Mouse (Mus musculus): ENCODE data around the gene Bdkrb1. TPM values are rescaled to one million over a fixed set of nuclear protein-coding genes. Genes with fewer than 3 reads are reported as not detected.
A peak's percentile ranks its signal among the peaks of the same experiment; 100 is the strongest.

Gene Bdkrb1
- polyA plus RNA-seq, 1 experiment from 2014 or later = not detected

DNA sequence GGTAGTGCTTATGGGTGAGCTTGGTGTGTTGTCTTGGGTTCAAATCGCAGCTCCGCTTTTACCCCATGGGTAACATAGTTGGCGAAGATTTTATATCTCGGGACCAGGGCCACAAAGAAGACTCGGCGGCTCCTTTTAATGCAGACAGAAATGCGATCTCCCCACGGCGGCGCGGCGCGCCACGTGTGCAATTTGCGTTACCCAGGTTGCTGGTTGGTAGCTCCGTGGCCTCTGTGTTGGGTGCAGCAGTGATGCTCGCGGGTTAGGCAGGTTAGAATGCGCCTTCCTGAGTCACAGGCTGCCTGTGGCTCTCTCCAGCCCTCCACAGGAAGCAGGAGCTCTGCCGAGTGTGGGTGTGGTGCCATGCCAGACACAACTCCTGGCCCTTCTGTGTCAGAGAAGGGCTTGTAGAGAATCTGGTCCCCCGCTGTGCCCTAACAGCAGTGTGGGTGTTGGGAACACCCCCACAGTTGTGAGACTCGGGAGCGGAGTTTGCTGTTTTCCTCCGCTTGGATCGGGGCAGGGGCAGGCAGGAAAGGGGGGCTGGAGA lies 39.1 kb upstream of the Bdkrb1 start:
- WGBS (ENCODE audit: insufficient replicate concordance) = 9% methylated on average over 25 of the region's 25 CpGs
- H3K27me3 ChIP-seq (ENCODE audit: control insufficient read depth, insufficient read depth, low read length) = peaks cover 27% of the 10 kb centered on the region
- peak overlapping the region; percentile 39 for H3K4me3 ChIP-seq (ENCODE audit: low read depth, low read length)
- no peaks in the 10 kb centered on the region for H3K36me3 ChIP-seq (ENCODE audit: control insufficient read depth, insufficient read depth, low read length)
- H3K9ac ChIP-seq (ENCODE audit: low read depth, low read length) = peak overlapping the region; percentile 39
- no peak for ATAC-seq (replicated peaks; ENCODE audit: insufficient number of reproducible peaks, low FRiP score, low TSS enrichment)
- peaks cover 4% of the 10 kb centered on the region; the same call in 1 of the 2 replicates for H3K9me3 ChIP-seq (replicated peaks; ENCODE audit: control insufficient read depth, low read length)
- peak overlapping the region; percentile 67 for H3K4me2 ChIP-seq
- no peak overlapping the region for H3K27ac ChIP-seq (ENCODE audit: low read depth, low read length)
- H3K4me1 ChIP-seq (ENCODE audit: control insufficient read depth, insufficient read depth, low read length) = peaks cover 18% of the 10 kb centered on the region; the same call in 1 of the 2 replicates

- Histone ChIP-seq H3K4me2 (no peak overlapping the region), H3K9me3 (replicated peaks; ENCODE audit: control insufficient read depth, low read length) (peaks cover 4% of the 10 kb centered on the region; the same call in 1 of the 2 replicates), H3K27ac (ENCODE audit: low read depth, low read length) (no peak overlapping the region), H3K4me1 (ENCODE audit: control insufficient read depth, insufficient read depth, low read length) (peaks cover 18% of the 10 kb centered on the region; the same call in 1 of the 2 replicates), H3K9ac (ENCODE audit: low read depth, low read length) (no peak overlapping the region), H3K27me3 (ENCODE audit: control insufficient read depth, insufficient read depth, low read length) (peaks cover 27% of the 10 kb centered on the region), H3K36me3 (ENCODE audit: control insufficient read depth, insufficient read depth, low read length) (no peaks in the 10 kb centered on the region), H3K4me3 (ENCODE audit: low read depth, low read length) (no peak overlapping the region)
- no peak for ATAC-seq (replicated peaks; ENCODE audit: insufficient number of reproducible peaks, low FRiP score, low TSS enrichment)
- WGBS (ENCODE audit: insufficient replicate concordance) = 69% methylated on average over 5 of the region's 5 CpGs
These were observed 37.7 kb upstream of the Bdkrb1 start for GRCm38 (mm10) chr12:105565221-105565620.

DNA sequence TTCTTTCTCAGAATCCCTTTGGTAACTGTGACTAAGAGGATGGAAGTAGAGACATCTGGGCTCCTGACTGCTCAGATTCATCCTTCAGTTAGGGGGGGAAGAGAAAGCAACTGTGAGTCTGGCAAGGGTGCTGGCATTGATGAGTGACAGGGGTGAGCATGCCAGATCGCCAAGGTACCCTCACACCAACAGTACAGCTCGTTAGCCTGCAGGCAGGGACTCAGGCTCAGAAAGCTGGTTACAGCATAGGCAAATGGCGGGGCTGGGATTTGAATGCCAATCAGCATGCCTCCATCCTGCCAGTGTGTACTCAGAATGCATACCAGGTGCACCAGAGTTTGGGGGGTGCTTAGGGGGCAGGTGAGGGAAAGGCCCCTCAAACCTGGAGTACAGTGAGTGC lies 31.0 kb upstream of the Bdkrb1 start:
- no peak overlapping the region for H3K27ac ChIP-seq (ENCODE audit: low read depth, low read length)
- peaks cover 4% of the 10 kb centered on the region; the same call in 1 of the 2 replicates for H3K4me1 ChIP-seq (ENCODE audit: control insufficient read depth, insufficient read depth, low read length)
- H3K9ac ChIP-seq (ENCODE audit: low read depth, low read length) = no peak overlapping the region
- no peak overlapping the region for H3K4me2 ChIP-seq
- no peak for ATAC-seq (replicated peaks; ENCODE audit: insufficient number of reproducible peaks, low FRiP score, low TSS enrichment)
- H3K9me3 ChIP-seq (replicated peaks; ENCODE audit: control insufficient read depth, low read length) = peaks cover 4% of the 10 kb centered on the region; the same call in 1 of the 2 replicates
- WGBS (ENCODE audit: insufficient replicate concordance) = 68% methylated on average over 3 of the region's 3 CpGs
- H3K36me3 ChIP-seq (ENCODE audit: control insufficient read depth, insufficient read depth, low read length) = no peaks in the 10 kb centered on the region
- H3K27me3 ChIP-seq (ENCODE audit: control insufficient read depth, insufficient read depth, low read length) = no peaks in the 10 kb centered on the region
- H3K4me3 ChIP-seq (ENCODE audit: low read depth, low read length) = no peak overlapping the region

DNA sequence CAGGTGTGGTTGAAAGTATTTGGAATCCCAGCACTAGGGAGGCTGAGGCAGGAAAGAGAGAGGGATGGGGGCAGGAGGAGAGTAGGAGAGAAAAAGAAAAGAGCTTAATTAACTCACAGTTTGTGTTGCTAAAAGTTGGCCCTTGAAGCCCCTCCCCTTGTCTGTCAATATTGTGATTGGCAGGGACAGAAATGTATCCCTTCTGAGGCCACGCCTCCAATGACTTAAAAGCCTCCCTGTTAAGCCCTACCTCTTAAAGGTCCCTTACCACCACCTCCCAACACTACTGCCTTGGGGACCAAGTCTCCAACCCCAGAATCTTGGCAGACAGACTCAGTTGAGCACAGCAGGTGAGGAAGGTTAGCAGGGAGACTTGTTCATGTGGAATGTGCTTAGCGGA lies 30.3 kb upstream of the Bdkrb1 start:
- H3K36me3 ChIP-seq (ENCODE audit: control insufficient read depth, insufficient read depth, low read length) = no peaks in the 10 kb centered on the region
- no peak for ATAC-seq (replicated peaks; ENCODE audit: insufficient number of reproducible peaks, low FRiP score, low TSS enrichment)
- WGBS (ENCODE audit: insufficient replicate concordance) = 85% methylated on average over 2 of the region's 2 CpGs

DNA sequence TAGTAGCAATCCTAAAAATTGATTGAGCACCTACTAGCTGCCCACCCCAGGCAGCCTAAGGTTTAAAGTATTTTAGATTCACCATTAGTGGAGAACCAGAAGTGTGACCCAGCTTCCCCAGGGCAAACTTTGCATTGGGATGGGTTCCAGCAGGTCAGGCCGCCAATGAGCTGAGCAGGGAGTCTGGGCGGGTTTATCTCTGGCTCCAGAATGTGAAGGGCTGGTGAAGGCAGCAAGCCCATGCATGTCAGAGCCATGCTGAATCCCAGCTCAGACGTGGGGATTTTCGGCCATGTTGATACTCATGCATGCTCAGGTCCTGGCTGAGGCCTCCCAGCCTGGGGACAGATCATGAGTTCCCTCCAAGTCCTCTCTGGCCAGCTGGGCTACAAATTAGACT lies 28.5 kb upstream of the Bdkrb1 start:
- Histone ChIP-seq H3K4me2 (no peak overlapping the region), H3K4me1 (ENCODE audit: control insufficient read depth, insufficient read depth, low read length) (peaks cover 4% of the 10 kb centered on the region; the same call in 1 of the 2 replicates), H3K36me3 (ENCODE audit: control insufficient read depth, insufficient read depth, low read length) (no peaks in the 10 kb centered on the region), H3K27ac (ENCODE audit: low read depth, low read length) (no peak overlapping the region), H3K27me3 (ENCODE audit: control insufficient read depth, insufficient read depth, low read length) (no peaks in the 10 kb centered on the region), H3K9ac (ENCODE audit: low read depth, low read length) (no peak overlapping the region), H3K4me3 (ENCODE audit: low read depth, low read length) (no peak overlapping the region), H3K9me3 (replicated peaks; ENCODE audit: control insufficient read depth, low read length) (no peaks in the 10 kb centered on the region)
- ATAC-seq (replicated peaks; ENCODE audit: insufficient number of reproducible peaks, low FRiP score, low TSS enrichment) = no peak
- WGBS (ENCODE audit: insufficient replicate concordance) = 82% methylated on average over 4 of the region's 4 CpGs

More for the DNA sequence above, 30.3 kb upstream of the Bdkrb1 start:
- H3K9ac ChIP-seq (ENCODE audit: low read depth, low read length) = no peak overlapping the region
- H3K27ac ChIP-seq (ENCODE audit: low read depth, low read length) = no peak overlapping the region
- no peak overlapping the region for H3K4me2 ChIP-seq
- H3K9me3 ChIP-seq (replicated peaks; ENCODE audit: control insufficient read depth, low read length) = no peaks in the 10 kb centered on the region
- H3K4me3 ChIP-seq (ENCODE audit: low read depth, low read length) = no peak overlapping the region
- H3K4me1 ChIP-seq (ENCODE audit: control insufficient read depth, insufficient read depth, low read length) = peaks cover 4% of the 10 kb centered on the region; the same call in 1 of the 2 replicates
- no peaks in the 10 kb centered on the region for H3K27me3 ChIP-seq (ENCODE audit: control insufficient read depth, insufficient read depth, low read length)

DNA sequence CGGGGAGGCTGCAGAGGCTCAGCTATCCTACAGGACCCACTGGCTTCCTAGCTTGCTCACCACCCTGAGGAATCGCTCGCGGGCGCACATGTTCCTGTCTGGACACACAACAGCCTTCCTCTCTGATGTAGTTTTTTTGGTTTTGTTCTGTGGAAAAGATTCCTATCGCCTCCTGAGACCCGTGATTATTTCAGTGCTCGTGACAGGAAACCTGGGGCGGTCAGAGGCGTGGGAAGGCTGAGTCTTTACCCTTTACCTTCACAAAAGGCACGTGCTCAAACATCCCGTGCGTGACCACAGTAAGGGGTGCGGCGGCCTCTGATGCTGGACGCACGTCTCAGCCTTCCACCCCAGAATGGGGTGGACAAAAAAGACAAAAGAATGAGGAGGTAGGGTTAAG lies 22.4 kb upstream of the Bdkrb1 start:
- Histone ChIP-seq H3K4me3 (ENCODE audit: low read depth, low read length) (no peak overlapping the region), H3K27me3 (ENCODE audit: control insufficient read depth, insufficient read depth, low read length) (0 out of 2 replicates have a peak, but pooled peaks cover 2% of the 10 kb centered on the region), H3K27ac (ENCODE audit: low read depth, low read length) (no peak overlapping the region), H3K9ac (ENCODE audit: low read depth, low read length) (no peak overlapping the region), H3K4me2 (no peak overlapping the region), H3K4me1 (ENCODE audit: control insufficient read depth, insufficient read depth, low read length) (peaks cover 7% of the 10 kb centered on the region), H3K36me3 (ENCODE audit: control insufficient read depth, insufficient read depth, low read length) (no peaks in the 10 kb centered on the region), H3K9me3 (replicated peaks; ENCODE audit: control insufficient read depth, low read length) (no peaks in the 10 kb centered on the region)
- 81% methylated on average over 17 of the region's 17 CpGs for WGBS (ENCODE audit: insufficient replicate concordance)
- no peak for ATAC-seq (replicated peaks; ENCODE audit: insufficient number of reproducible peaks, low FRiP score, low TSS enrichment)

DNA sequence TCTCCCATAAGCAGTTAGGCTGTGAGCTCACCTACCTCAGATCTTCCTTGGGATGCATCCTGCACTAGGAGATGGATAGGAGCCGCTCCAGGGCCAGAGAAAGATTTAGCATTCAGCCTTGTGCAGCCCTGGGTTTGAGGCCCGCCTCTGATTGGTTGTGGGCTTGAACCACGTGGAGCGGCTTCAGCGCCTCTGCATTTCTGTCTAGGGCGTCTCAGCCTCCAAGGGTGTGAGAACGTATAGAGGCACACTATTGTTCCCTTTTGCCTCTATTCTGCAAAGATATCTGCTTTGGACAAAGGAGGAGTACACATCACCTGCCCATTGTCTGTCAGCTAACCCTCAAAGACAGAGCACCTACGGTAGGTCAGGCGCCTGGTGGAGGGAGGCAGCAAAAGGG lies 20.4 kb upstream of the Bdkrb1 start:
- Histone ChIP-seq H3K4me1 (ENCODE audit: control insufficient read depth, insufficient read depth, low read length) (peaks cover 7% of the 10 kb centered on the region), H3K27me3 (ENCODE audit: control insufficient read depth, insufficient read depth, low read length) (0 out of 2 replicates have a peak, but pooled peaks cover 2% of the 10 kb centered on the region), H3K9me3 (replicated peaks; ENCODE audit: control insufficient read depth, low read length) (no peaks in the 10 kb centered on the region), H3K27ac (ENCODE audit: low read depth, low read length) (no peak overlapping the region), H3K36me3 (ENCODE audit: control insufficient read depth, insufficient read depth, low read length) (no peaks in the 10 kb centered on the region), H3K4me2 (no peak overlapping the region), H3K9ac (ENCODE audit: low read depth, low read length) (no peak overlapping the region), H3K4me3 (ENCODE audit: low read depth, low read length) (no peak overlapping the region)
- ATAC-seq (replicated peaks; ENCODE audit: insufficient number of reproducible peaks, low FRiP score, low TSS enrichment) = no peak
- WGBS (ENCODE audit: insufficient replicate concordance) = 55% methylated on average over 9 of the region's 9 CpGs

DNA sequence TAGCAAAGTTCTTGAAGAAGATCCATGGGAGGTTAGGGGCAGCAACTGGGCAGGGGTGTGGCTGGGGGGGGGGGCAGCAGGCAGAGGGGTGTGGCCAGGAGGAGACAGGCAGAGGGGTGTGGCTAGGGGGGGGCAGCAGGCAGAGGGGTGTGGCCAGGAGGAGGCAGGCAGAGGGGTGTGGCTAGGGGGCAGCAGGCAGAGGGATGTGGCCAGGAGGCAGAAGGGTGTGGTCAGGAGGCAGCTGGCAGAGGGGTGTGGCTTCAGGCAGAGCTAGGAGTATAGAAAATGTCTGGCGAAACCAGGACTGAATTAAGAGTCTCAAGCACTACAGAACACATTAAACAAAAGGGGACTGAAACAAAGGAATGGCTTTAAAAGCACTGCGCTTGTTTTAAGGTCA lies 19.4 kb upstream of the Bdkrb1 start:
- ATAC-seq (replicated peaks; ENCODE audit: insufficient number of reproducible peaks, low FRiP score, low TSS enrichment) = 0 out of 2 replicates have a peak, but pooled peaks have one; percentile 61
- Histone ChIP-seq H3K36me3 (ENCODE audit: control insufficient read depth, insufficient read depth, low read length) (no peaks in the 10 kb centered on the region), H3K4me3 (ENCODE audit: low read depth, low read length) (no peak overlapping the region), H3K27me3 (ENCODE audit: control insufficient read depth, insufficient read depth, low read length) (0 out of 2 replicates have a peak, but pooled peaks cover 2% of the 10 kb centered on the region), H3K9ac (ENCODE audit: low read depth, low read length) (no peak overlapping the region), H3K9me3 (replicated peaks; ENCODE audit: control insufficient read depth, low read length) (no peaks in the 10 kb centered on the region), H3K27ac (ENCODE audit: low read depth, low read length) (no peak overlapping the region), H3K4me1 (ENCODE audit: control insufficient read depth, insufficient read depth, low read length) (peaks cover 7% of the 10 kb centered on the region), H3K4me2 (no peak overlapping the region)
- 24% methylated on average over 2 of the region's 2 CpGs for WGBS (ENCODE audit: insufficient replicate concordance)

GRCm38 (mm10) chr12:105584851-105585250 lies 18.0 kb upstream of the Bdkrb1 start:
- peaks cover 7% of the 10 kb centered on the region for H3K4me1 ChIP-seq (ENCODE audit: control insufficient read depth, insufficient read depth, low read length)
- 10% methylated on average over 11 of the region's 12 CpGs for WGBS (ENCODE audit: insufficient replicate concordance)
- H3K9ac ChIP-seq (ENCODE audit: low read depth, low read length) = no peak overlapping the region
- no peak overlapping the region for H3K4me2 ChIP-seq
- H3K27me3 ChIP-seq (ENCODE audit: control insufficient read depth, insufficient read depth, low read length) = 0 out of 2 replicates have a peak, but pooled peaks cover 2% of the 10 kb centered on the region
- no peaks in the 10 kb centered on the region for H3K36me3 ChIP-seq (ENCODE audit: control insufficient read depth, insufficient read depth, low read length)
- H3K4me3 ChIP-seq (ENCODE audit: low read depth, low read length) = no peak overlapping the region
- 0 out of 2 replicates have a peak, but pooled peaks have one; percentile 32 for ATAC-seq (replicated peaks; ENCODE audit: insufficient number of reproducible peaks, low FRiP score, low TSS enrichment)
- H3K27ac ChIP-seq (ENCODE audit: low read depth, low read length) = no peak overlapping the region
- H3K9me3 ChIP-seq (replicated peaks; ENCODE audit: control insufficient read depth, low read length) = no peaks in the 10 kb centered on the region

Data from heart, embryonic 11.5 days (tissue).